Mouse (Mus musculus): ENCODE measurements around the gene Mrps12. TPM values are rescaled to one million over a fixed set of nuclear protein-coding genes. Genes with fewer than 3 reads are reported as not detected.

Gene Mrps12
- polyA plus RNA-seq, 1 experiment from 2014 or later, result 180 TPM

GRCm38 (mm10) chr7:28780067-28780658 lies 38.5 kb upstream of the Mrps12 start:
- no peak overlapping the region for H3K9ac ChIP-seq (ENCODE audit: low read depth, low read length)
- no peak overlapping the region for H3K27ac ChIP-seq (ENCODE audit: low read depth, low read length)

GRCm38 (mm10) chr7:28778825-28779224 lies 37.2 kb upstream of the Mrps12 start:
- H3K4me1 ChIP-seq (replicated peaks; ENCODE audit: control insufficient read depth, insufficient read depth, low read length), result peaks cover 6% of the 10 kb centered on the region
- H3K27ac ChIP-seq (ENCODE audit: low read depth, low read length), result no peak overlapping the region
- DNase-seq (ENCODE audit: low spot score) (no peak), ATAC-seq (replicated peaks; ENCODE audit: low FRiP score) (no peak)
- H3K4me3 ChIP-seq (ENCODE audit: low read depth, low read length), result no peak overlapping the region
- H3K36me3 ChIP-seq (ENCODE audit: control insufficient read depth, insufficient read depth, low read length), result no peaks in the 10 kb centered on the region; the same call in 1 of the 2 replicates
- no peak overlapping the region for H3K9ac ChIP-seq (ENCODE audit: low read depth, low read length)
- H3K9me3 ChIP-seq (ENCODE audit: control insufficient read depth, low read length), result no peaks in the 10 kb centered on the region
- no peaks in the 10 kb centered on the region for H3K27me3 ChIP-seq (replicated peaks; ENCODE audit: control insufficient read depth, insufficient read depth, low read length)
- H3K4me2 ChIP-seq, result no peak overlapping the region
- 81% methylated on average over 9 of the region's 9 CpGs for WGBS

More at GRCm38 (mm10) chr7:28780067-28780658, 38.5 kb upstream of the Mrps12 start:
- peaks cover 6% of the 10 kb centered on the region for H3K4me1 ChIP-seq (replicated peaks; ENCODE audit: control insufficient read depth, insufficient read depth, low read length)
- DNase-seq (ENCODE audit: low spot score) (peak; percentile 77), ATAC-seq (replicated peaks; ENCODE audit: low FRiP score) (peak; percentile 73)
- H3K36me3 ChIP-seq (ENCODE audit: control insufficient read depth, insufficient read depth, low read length), result no peaks in the 10 kb centered on the region
- no peak overlapping the region for H3K4me3 ChIP-seq (ENCODE audit: low read depth, low read length)
- 45% methylated on average over 6 of the region's 6 CpGs for WGBS
- no peak overlapping the region for H3K4me2 ChIP-seq
- no peaks in the 10 kb centered on the region for H3K27me3 ChIP-seq (replicated peaks; ENCODE audit: control insufficient read depth, insufficient read depth, low read length)
- no peaks in the 10 kb centered on the region for H3K9me3 ChIP-seq (ENCODE audit: control insufficient read depth, low read length)

- no peak overlapping the region for H3K27ac ChIP-seq (ENCODE audit: low read depth, low read length)
- no peaks in the 10 kb centered on the region for H3K27me3 ChIP-seq (replicated peaks; ENCODE audit: control insufficient read depth, insufficient read depth, low read length)
- no peak overlapping the region for H3K4me3 ChIP-seq (ENCODE audit: low read depth, low read length)
- no peak for DNase-seq (ENCODE audit: low spot score)
- 92% methylated on average over 7 of the region's 7 CpGs for WGBS
- H3K9ac ChIP-seq (ENCODE audit: low read depth, low read length), result no peak overlapping the region
- peaks cover 8% of the 10 kb centered on the region for H3K4me1 ChIP-seq (replicated peaks; ENCODE audit: control insufficient read depth, insufficient read depth, low read length)
- no peaks in the 10 kb centered on the region for H3K9me3 ChIP-seq (ENCODE audit: control insufficient read depth, low read length)
- H3K4me2 ChIP-seq, result no peak overlapping the region
- H3K36me3 ChIP-seq (ENCODE audit: control insufficient read depth, insufficient read depth, low read length), result no peaks in the 10 kb centered on the region; the same call in 1 of the 2 replicates
- no peak for ATAC-seq (replicated peaks; ENCODE audit: low FRiP score)
Observed at GRCm38 (mm10) chr7:28775129-28775528, 33.5 kb upstream of the Mrps12 start.

- no peak for ATAC-seq (replicated peaks; ENCODE audit: low FRiP score)
- Histone ChIP-seq H3K9me3 (ENCODE audit: control insufficient read depth, low read length) (no peaks in the 10 kb centered on the region), H3K4me3 (ENCODE audit: low read depth, low read length) (no peak overlapping the region), H3K27me3 (replicated peaks; ENCODE audit: control insufficient read depth, insufficient read depth, low read length) (no peaks in the 10 kb centered on the region), H3K4me2 (no peak overlapping the region), H3K36me3 (ENCODE audit: control insufficient read depth, insufficient read depth, low read length) (no peaks in the 10 kb centered on the region; the same call in 1 of the 2 replicates), H3K9ac (ENCODE audit: low read depth, low read length) (no peak overlapping the region), H3K4me1 (replicated peaks; ENCODE audit: control insufficient read depth, insufficient read depth, low read length) (peaks cover 11% of the 10 kb centered on the region), H3K27ac (ENCODE audit: low read depth, low read length) (no peak overlapping the region)
- no peak for DNase-seq (ENCODE audit: low spot score)
- WGBS, result 89% methylated on average over 12 of the region's 12 CpGs
Observed at GRCm38 (mm10) chr7:28774164-28774563, 32.5 kb upstream of the Mrps12 start.

- Histone ChIP-seq H3K4me1 (replicated peaks; ENCODE audit: control insufficient read depth, insufficient read depth, low read length) (peaks cover 11% of the 10 kb centered on the region), H3K4me3 (ENCODE audit: low read depth, low read length) (no peak overlapping the region), H3K4me2 (no peak overlapping the region), H3K36me3 (ENCODE audit: control insufficient read depth, insufficient read depth, low read length) (no peaks in the 10 kb centered on the region; the same call in 1 of the 2 replicates), H3K27ac (ENCODE audit: low read depth, low read length) (no peak overlapping the region), H3K9ac (ENCODE audit: low read depth, low read length) (no peak overlapping the region), H3K27me3 (replicated peaks; ENCODE audit: control insufficient read depth, insufficient read depth, low read length) (no peaks in the 10 kb centered on the region), H3K9me3 (ENCODE audit: control insufficient read depth, low read length) (no peaks in the 10 kb centered on the region)
- 74% methylated on average over 3 of the region's 3 CpGs for WGBS
- no peak for ATAC-seq (replicated peaks; ENCODE audit: low FRiP score)
- DNase-seq (ENCODE audit: low spot score), result no peak
Observed at GRCm38 (mm10) chr7:28773163-28773562, 31.5 kb upstream of the Mrps12 start.

GRCm38 (mm10) chr7:28771867-28772266 lies 30.2 kb upstream of the Mrps12 start:
- Histone ChIP-seq H3K4me3 (ENCODE audit: low read depth, low read length) (no peak overlapping the region), H3K27me3 (replicated peaks; ENCODE audit: control insufficient read depth, insufficient read depth, low read length) (no peaks in the 10 kb centered on the region), H3K27ac (ENCODE audit: low read depth, low read length) (no peak overlapping the region), H3K36me3 (ENCODE audit: control insufficient read depth, insufficient read depth, low read length) (no peaks in the 10 kb centered on the region; the same call in 1 of the 2 replicates), H3K4me2 (no peak overlapping the region), H3K4me1 (replicated peaks; ENCODE audit: control insufficient read depth, insufficient read depth, low read length) (peaks cover 22% of the 10 kb centered on the region), H3K9ac (ENCODE audit: low read depth, low read length) (no peak overlapping the region), H3K9me3 (ENCODE audit: control insufficient read depth, low read length) (no peaks in the 10 kb centered on the region)
- DNase-seq (ENCODE audit: low spot score) (no peak), ATAC-seq (replicated peaks; ENCODE audit: low FRiP score) (no peak)
- 90% methylated on average over 11 of the region's 11 CpGs for WGBS

- H3K4me3 ChIP-seq (ENCODE audit: low read depth, low read length), result no peak overlapping the region
- no peak overlapping the region for H3K9ac ChIP-seq (ENCODE audit: low read depth, low read length)
- DNase-seq (ENCODE audit: low spot score), result no peak
Observed at GRCm38 (mm10) chr7:28770309-28770708, 28.7 kb upstream of the Mrps12 start.

GRCm38 (mm10) chr7:28769414-28769958 lies 27.9 kb upstream of the Mrps12 start:
- Histone ChIP-seq H3K9me3 (ENCODE audit: control insufficient read depth, low read length) (no peaks in the 10 kb centered on the region), H3K36me3 (ENCODE audit: control insufficient read depth, insufficient read depth, low read length) (no peaks in the 10 kb centered on the region), H3K27ac (ENCODE audit: low read depth, low read length) (no peak overlapping the region), H3K4me1 (replicated peaks; ENCODE audit: control insufficient read depth, insufficient read depth, low read length) (peaks cover 34% of the 10 kb centered on the region), H3K4me2 (no peak overlapping the region), H3K27me3 (replicated peaks; ENCODE audit: control insufficient read depth, insufficient read depth, low read length) (no peaks in the 10 kb centered on the region), H3K4me3 (ENCODE audit: low read depth, low read length) (no peak overlapping the region), H3K9ac (ENCODE audit: low read depth, low read length) (no peak overlapping the region)
- WGBS, result 79% methylated on average over 9 of the region's 9 CpGs
- ATAC-seq (replicated peaks; ENCODE audit: low FRiP score) (no peak), DNase-seq (ENCODE audit: low spot score) (no peak)

More at GRCm38 (mm10) chr7:28770309-28770708, 28.7 kb upstream of the Mrps12 start:
- 0 out of 2 replicates have a peak overlapping the region, but pooled peaks have one; percentile 0 for H3K4me2 ChIP-seq
- no peak overlapping the region for H3K27ac ChIP-seq (ENCODE audit: low read depth, low read length)
- no peaks in the 10 kb centered on the region for H3K9me3 ChIP-seq (ENCODE audit: control insufficient read depth, low read length)
- peaks cover 27% of the 10 kb centered on the region for H3K4me1 ChIP-seq (replicated peaks; ENCODE audit: control insufficient read depth, insufficient read depth, low read length)
- 55% methylated on average over 3 of the region's 3 CpGs for WGBS
- no peak for ATAC-seq (replicated peaks; ENCODE audit: low FRiP score)
- H3K36me3 ChIP-seq (ENCODE audit: control insufficient read depth, insufficient read depth, low read length), result no peaks in the 10 kb centered on the region; the same call in 1 of the 2 replicates
- H3K27me3 ChIP-seq (replicated peaks; ENCODE audit: control insufficient read depth, insufficient read depth, low read length), result no peaks in the 10 kb centered on the region

GRCm38 (mm10) chr7:28767462-28767965 lies 25.9 kb upstream of the Mrps12 start, which contains the start of gene Nfkbib:
Gene Nfkbib, minus strand, starts transcription at chr7:28767512.
- H3K9me3 ChIP-seq (ENCODE audit: control insufficient read depth, low read length), result no peaks in the 10 kb centered on the region
- H3K27ac ChIP-seq (ENCODE audit: low read depth, low read length), result no peak within 1 kb of the TSS
- ATAC-seq (replicated peaks; ENCODE audit: low FRiP score), result no peak
- no peaks in the 10 kb centered on the region for H3K27me3 ChIP-seq (replicated peaks; ENCODE audit: control insufficient read depth, insufficient read depth, low read length)
- 69% methylated on average over 7 of the region's 7 CpGs for WGBS
- peak within 1 kb of the TSS; percentile 68 for H3K9ac ChIP-seq (ENCODE audit: low read depth, low read length)
- H3K36me3 ChIP-seq (ENCODE audit: control insufficient read depth, insufficient read depth, low read length), result no peaks in the 10 kb centered on the region
- H3K4me2 ChIP-seq, result peak within 1 kb of the TSS; percentile 87
- no peak for DNase-seq (ENCODE audit: low spot score)
- peak within 1 kb of the TSS; percentile 66 for H3K4me3 ChIP-seq (ENCODE audit: low read depth, low read length)
- peaks cover 34% of the 10 kb centered on the region for H3K4me1 ChIP-seq (replicated peaks; ENCODE audit: control insufficient read depth, insufficient read depth, low read length)
